Mouse (Mus musculus): ENCODE data around the gene Cbx8. TPM values are rescaled to one million over a fixed set of nuclear protein-coding genes. Genes with fewer than 3 reads are reported as not detected.

Gene Cbx8
- total RNA-seq, 2 experiments from 2014 or later, result 0.38 to 1.4 TPM

GRCm38 (mm10) chr11:119036934-119037779 lies 3.6 kb downstream of the Cbx8 start:
- ATAC-seq (replicated peaks; ENCODE audit: low FRiP score, poor library complexity, severe bottlenecking), result no peak

- no peak for ATAC-seq (replicated peaks; ENCODE audit: low FRiP score, poor library complexity, severe bottlenecking)
These were observed 4.3 kb downstream of the Cbx8 start for GRCm38 (mm10) chr11:119036447-119036846.

GRCm38 (mm10) chr11:119035686-119036165 lies 5.0 kb downstream of the Cbx8 start:
- no peak for ATAC-seq (replicated peaks; ENCODE audit: low FRiP score, poor library complexity, severe bottlenecking)

GRCm38 (mm10) chr11:119035094-119035685 lies 5.6 kb downstream of the Cbx8 start:
- ATAC-seq (replicated peaks; ENCODE audit: low FRiP score, poor library complexity, severe bottlenecking), result no peak

- ATAC-seq (replicated peaks; ENCODE audit: low FRiP score, poor library complexity, severe bottlenecking), result no peak
These were observed 6.1 kb downstream of the Cbx8 start for GRCm38 (mm10) chr11:119034635-119035034.

GRCm38 (mm10) chr11:119033874-119034558 lies 6.8 kb downstream of the Cbx8 start:
- no peak for ATAC-seq (replicated peaks; ENCODE audit: low FRiP score, poor library complexity, severe bottlenecking)

- ATAC-seq (replicated peaks; ENCODE audit: low FRiP score, poor library complexity, severe bottlenecking), result no peak
These were observed 14.6 kb downstream of the Cbx8 start for GRCm38 (mm10) chr11:119026203-119026602.

GRCm38 (mm10) chr11:119024260-119024659 lies 16.5 kb downstream of the Cbx8 start:
- no peak for ATAC-seq (replicated peaks; ENCODE audit: low FRiP score, poor library complexity, severe bottlenecking)

- no peak for ATAC-seq (replicated peaks; ENCODE audit: low FRiP score, poor library complexity, severe bottlenecking)
These were observed 17.2 kb downstream of the Cbx8 start for GRCm38 (mm10) chr11:119023616-119023980.

- ATAC-seq (replicated peaks; ENCODE audit: low FRiP score, poor library complexity, severe bottlenecking), result no peak
These were observed 17.7 kb downstream of the Cbx8 start, which contains the start of gene Cbx2 for GRCm38 (mm10) chr11:119022895-119023615. Gene Cbx2 (plus strand): TSS chr11:119022962.

GRCm38 (mm10) chr11:119022068-119022894 lies 18.5 kb downstream of the Cbx8 start:
- no peak for ATAC-seq (replicated peaks; ENCODE audit: low FRiP score, poor library complexity, severe bottlenecking)

- no peak for ATAC-seq (replicated peaks; ENCODE audit: low FRiP score, poor library complexity, severe bottlenecking)
These were observed 19.6 kb downstream of the Cbx8 start for GRCm38 (mm10) chr11:119021180-119021579.

- no peak for ATAC-seq (replicated peaks; ENCODE audit: low FRiP score, poor library complexity, severe bottlenecking)
These were observed 23.3 kb downstream of the Cbx8 start for GRCm38 (mm10) chr11:119017506-119017905.

- no peak for ATAC-seq (replicated peaks; ENCODE audit: low FRiP score, poor library complexity, severe bottlenecking)
These were observed 26.3 kb downstream of the Cbx8 start for GRCm38 (mm10) chr11:119014455-119014854.

GRCm38 (mm10) chr11:119007461-119008456 lies 33.0 kb downstream of the Cbx8 start:
- ATAC-seq (replicated peaks; ENCODE audit: low FRiP score, poor library complexity, severe bottlenecking), result no peak

GRCm38 (mm10) chr11:119006462-119006861 lies 34.3 kb downstream of the Cbx8 start:
- ATAC-seq (replicated peaks; ENCODE audit: low FRiP score, poor library complexity, severe bottlenecking), result no peak

- ATAC-seq (replicated peaks; ENCODE audit: low FRiP score, poor library complexity, severe bottlenecking), result no peak
These were observed 35.1 kb downstream of the Cbx8 start for GRCm38 (mm10) chr11:119005547-119006275.

Measured in erythroblast, adult 5-6 weeks (primary cell).